Mouse (Mus musculus) C3H10T1/2 (cell line): Measurements from ENCODE around the gene Themis3. TPM values are rescaled to one million over a fixed set of nuclear protein-coding genes. Genes with fewer than 3 reads are reported as not detected.

ENCODE experiments used
- polyA plus RNA-seq, 2 experiments: library from polyadenylated mRNA; unstranded; fragments of >200 nt; fragmentation: generic; extraction: Trizol; gene quantifications; one replicate each; pipeline ENCODE4 v1.2.1; 2012; ENCODE audit warnings: missing spikeins in 2 of 2

Themis3 gene
- polyA plus RNA-seq: under 1 TPM; 0.06 to 0.11 TPM

DNA sequence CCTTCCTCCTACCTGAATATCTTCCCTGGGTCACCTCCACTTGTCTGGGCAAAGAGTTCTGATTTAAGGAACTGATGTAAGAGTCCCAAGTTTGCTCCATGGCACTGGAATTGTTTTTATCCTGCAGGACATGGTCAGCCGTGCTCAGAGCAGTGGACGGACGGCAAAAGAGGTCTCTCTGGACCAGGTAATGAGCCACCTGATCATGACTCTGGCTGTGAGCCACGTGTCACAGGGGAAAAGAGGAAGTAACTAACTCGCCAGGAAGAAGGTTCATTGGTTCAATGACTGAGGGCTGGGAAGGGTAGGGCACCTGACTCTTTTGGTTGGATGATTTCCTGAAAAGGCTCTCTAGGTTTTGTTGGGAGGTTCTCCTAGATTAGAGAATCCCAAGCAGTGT lies at the start of gene Themis3:
Themis3 (minus strand) TSS at position 187 of the 400 bp plus-strand sequence.

DNA sequence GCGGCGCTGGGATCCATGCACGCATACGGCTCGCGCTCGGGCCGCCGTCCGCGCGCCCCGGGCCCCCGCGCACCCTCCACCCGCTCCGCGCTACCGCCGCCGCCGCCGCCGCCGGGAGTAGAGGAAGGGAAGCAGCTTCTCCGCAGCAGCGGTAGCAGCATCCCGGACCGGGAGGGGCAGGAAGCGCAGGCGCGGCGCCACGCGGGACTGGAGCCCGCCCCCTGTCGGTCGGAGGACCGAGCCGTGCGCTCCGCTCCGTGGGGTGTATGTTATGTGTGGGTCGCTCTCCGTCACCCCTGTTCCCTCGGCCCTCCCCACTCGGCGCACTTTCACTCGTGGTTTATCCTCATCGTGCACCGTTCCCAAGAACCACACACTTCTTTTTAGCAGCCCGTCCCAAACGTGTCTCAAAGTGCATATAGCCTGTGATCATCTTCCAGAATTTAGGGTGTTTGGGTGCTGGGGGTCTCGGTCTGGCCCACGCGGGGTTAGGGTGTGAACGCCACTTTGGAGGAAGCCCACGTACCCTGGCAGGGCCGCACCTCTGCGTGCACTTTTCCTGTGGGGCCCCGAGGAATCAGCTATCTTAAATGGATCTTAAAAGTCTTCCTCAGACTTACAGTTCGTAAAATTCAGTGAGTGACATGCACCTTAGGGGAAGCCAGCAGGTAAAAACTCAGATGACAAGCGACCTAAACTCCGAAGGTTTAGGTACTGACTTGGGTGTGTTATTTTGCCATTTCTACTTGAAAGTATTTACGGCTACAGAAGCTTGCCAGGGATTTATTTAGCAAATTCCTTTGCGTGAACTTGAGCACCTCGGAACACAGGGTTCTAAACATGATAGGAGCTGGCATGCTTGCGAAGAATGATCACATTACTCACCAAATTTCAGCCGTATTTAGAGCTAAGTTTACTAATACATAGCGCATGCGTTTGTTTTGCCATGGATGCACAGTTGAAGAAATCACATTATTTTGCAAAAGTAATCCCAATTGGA lies 74.6 kb downstream of the Themis3 start, which contains the start of gene Rab12:
Rab12 (minus strand) TSS at position 176 of the 1,000 bp plus-strand sequence.

Other genes starting within 250 kb of the Themis3 start
- gene Mtcl1, start 144.9 kb downstream of the Themis3 start, polyA plus RNA-seq: 1 to 10 TPM; 2.4 to 3.7 TPM
- gene Rab12, start 74.9 kb downstream of the Themis3 start, polyA plus RNA-seq: 10 to 100 TPM in 1 of 2 experiments, 1 to 10 TPM in 1; 6.0 to 47.4 TPM